Mouse (Mus musculus): ENCODE data around the gene C130073F10Rik. TPM values are rescaled to one million over a fixed set of nuclear protein-coding genes. Genes with fewer than 3 reads are reported as not detected.
"Not testable (repeated sequence)": the region's sequence is repeated elsewhere in the genome, so short reads cannot be mapped to it uniquely, and the experiment has no call there.

Gene C130073F10Rik
- not detected in 2 replicates for total RNA-seq (2017)

GRCm38 (mm10) chr4:101893656-101894420 is at the start of gene C130073F10Rik:
C130073F10Rik (minus strand) TSS chr4:101893789.
- no peak for ATAC-seq (ENCODE audit: extremely low read depth, insufficient number of reproducible peaks, low FRiP score, poor library complexity, severe bottlenecking)

- ATAC-seq (ENCODE audit: extremely low read depth, insufficient number of reproducible peaks, low FRiP score, poor library complexity, severe bottlenecking), result not testable (repeated sequence)
Observed at GRCm38 (mm10) chr4:101940107-101940506, 46.5 kb upstream of the C130073F10Rik start, which contains the start of gene Gm12794. Gm12794 (plus strand) TSS chr4:101940407.

GRCm38 (mm10) chr4:101908821-101909220 is 15.2 kb upstream of the C130073F10Rik start, which contains the start of gene Gm12800:
Gm12800 (plus strand) TSS chr4:101909121.
- not testable (repeated sequence) for ATAC-seq (ENCODE audit: extremely low read depth, insufficient number of reproducible peaks, low FRiP score, poor library complexity, severe bottlenecking)

DNA sequence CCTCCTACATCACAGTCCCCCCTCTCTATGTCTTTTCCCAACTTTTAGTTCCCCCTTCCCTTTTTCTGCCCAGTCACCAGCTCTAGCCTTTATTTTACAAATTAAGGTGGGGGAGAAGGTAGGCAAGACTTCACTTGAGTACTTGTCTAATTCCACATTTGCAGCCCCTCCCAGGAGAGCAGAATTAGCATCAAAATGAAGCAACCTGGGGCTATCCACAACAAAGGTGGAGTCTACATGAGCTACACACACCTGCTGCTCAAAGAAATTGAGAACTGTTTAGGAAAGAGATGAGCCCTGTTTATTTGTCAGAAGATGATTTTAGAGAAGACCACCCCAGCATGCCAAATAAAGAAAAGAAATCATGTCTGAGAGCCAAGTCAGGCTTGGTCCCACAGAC is 4.2 kb downstream of the C130073F10Rik start:
- ATAC-seq (ENCODE audit: extremely low read depth, insufficient number of reproducible peaks, low FRiP score, poor library complexity, severe bottlenecking), result no peak

- ATAC-seq (ENCODE audit: extremely low read depth, insufficient number of reproducible peaks, low FRiP score, poor library complexity, severe bottlenecking), result no peak
Observed at GRCm38 (mm10) chr4:101883641-101884040, 9.9 kb downstream of the C130073F10Rik start.

- not testable (repeated sequence) for ATAC-seq (ENCODE audit: extremely low read depth, insufficient number of reproducible peaks, low FRiP score, poor library complexity, severe bottlenecking)
Observed at GRCm38 (mm10) chr4:101875687-101876086, 17.9 kb downstream of the C130073F10Rik start.

DNA sequence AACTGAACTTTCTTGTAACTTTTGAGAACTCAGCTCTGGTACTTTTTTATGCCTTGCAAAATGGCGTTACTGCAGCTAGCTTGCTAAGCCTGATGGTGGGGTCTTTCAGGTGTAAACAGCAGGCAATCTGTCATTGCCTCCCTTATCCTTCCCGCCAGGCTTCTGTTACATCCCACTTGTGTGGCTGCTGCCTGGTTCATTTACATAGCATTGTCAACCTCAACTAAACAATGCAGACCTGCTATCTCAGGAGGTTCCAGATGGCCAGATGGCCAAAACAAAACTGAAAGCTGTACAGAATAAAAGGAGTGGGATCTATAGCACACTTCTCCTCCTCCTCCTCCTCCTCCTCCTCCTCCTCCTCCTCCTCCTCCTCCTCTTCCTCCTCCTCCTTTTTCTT is 21.6 kb downstream of the C130073F10Rik start:
- not testable (repeated sequence) for ATAC-seq (ENCODE audit: extremely low read depth, insufficient number of reproducible peaks, low FRiP score, poor library complexity, severe bottlenecking)

GRCm38 (mm10) chr4:101862289-101862688 is 31.3 kb downstream of the C130073F10Rik start:
- ATAC-seq (ENCODE audit: extremely low read depth, insufficient number of reproducible peaks, low FRiP score, poor library complexity, severe bottlenecking), result no peak

DNA sequence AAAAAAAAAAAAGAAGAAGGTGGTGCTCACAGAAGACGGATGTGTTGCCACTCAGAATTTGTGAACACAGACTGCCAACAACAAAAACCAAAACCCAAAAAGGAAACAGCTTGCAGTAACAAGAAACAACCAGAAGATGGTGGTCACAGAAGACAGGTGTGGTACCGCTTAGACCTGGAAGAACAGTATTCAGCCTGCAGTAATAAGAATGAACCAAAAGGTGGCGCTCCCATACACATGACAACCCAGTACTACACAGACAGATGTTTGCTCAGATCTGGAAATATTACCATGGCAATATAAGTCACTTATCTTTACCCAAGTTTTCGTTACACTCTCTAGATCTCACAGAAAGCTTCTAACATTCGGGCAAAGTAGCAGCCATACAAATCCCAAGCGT is 32.7 kb downstream of the C130073F10Rik start:
- no peak for ATAC-seq (ENCODE audit: extremely low read depth, insufficient number of reproducible peaks, low FRiP score, poor library complexity, severe bottlenecking)

GRCm38 (mm10) chr4:101850908-101851307 is 42.7 kb downstream of the C130073F10Rik start:
- no peak for ATAC-seq (ENCODE audit: extremely low read depth, insufficient number of reproducible peaks, low FRiP score, poor library complexity, severe bottlenecking)

- ATAC-seq (ENCODE audit: extremely low read depth, insufficient number of reproducible peaks, low FRiP score, poor library complexity, severe bottlenecking), result not testable (repeated sequence)
Observed at GRCm38 (mm10) chr4:101843923-101844322, 49.7 kb downstream of the C130073F10Rik start, which contains the start of gene B020004J07Rik. B020004J07Rik (minus strand) TSS chr4:101844023.

Other genes starting within 250 kb of the C130073F10Rik start
- 39.5 and 43.5 TPM in 2 replicates for gene Leprot, start 246.1 kb downstream of the C130073F10Rik start, total RNA-seq (2017)
- gene Lepr, start 176.4 kb downstream of the C130073F10Rik start, total RNA-seq (2017), result not detected in 2 replicates
- gene B020004J07Rik, start 49.8 kb downstream of the C130073F10Rik start, total RNA-seq (2017), result not detected in 2 replicates
- gene Gm12800, start 15.3 kb upstream of the C130073F10Rik start, total RNA-seq (2017), result not detected in 2 replicates
- gene Gm12794, start 46.6 kb upstream of the C130073F10Rik start, total RNA-seq (2017), result not detected in 2 replicates
- gene Gm12790, start 87.3 kb upstream of the C130073F10Rik start, total RNA-seq (2017), result not detected in 2 replicates
- not detected in 2 replicates for gene Gm12789, start 92.8 kb upstream of the C130073F10Rik start, total RNA-seq (2017)
- 224 and 238 TPM in 2 replicates for gene Pde4b, start 193.8 kb upstream of the C130073F10Rik start, total RNA-seq (2017)

Data from neutrophil, adult 5-6 weeks (primary cell).